In genomic region chr8:100323471-100323870, GRCm38 (mm10) we compare ENCODE assay signal across 31 mouse cellular contexts.
"Had no signal": no experiment of that assay in that cellular context is flagged by ENCODE, and none has a peak within 500 bp of the region (broad histone marks: within the 10 kb centered on the region; RNA-seq: fewer than 3 reads in every experiment).

No protein-coding gene starts in this region.

- H3K9me3 ChIP-seq: limb, embryonic 10.5 days; limb, embryonic 12.5 days; limb, embryonic 13.5 days; limb, embryonic 15.5 days; liver, embryonic 12.5 days; liver, embryonic 13.5 days; liver, embryonic 15.5 days; lung, embryonic 15.5 days; megakaryocyte, embryonic 14.5 days; midbrain, embryonic 10.5 days; midbrain, embryonic 12.5 days; midbrain, embryonic 13.5 days; midbrain, embryonic 15.5 days; neural tube, embryonic 12.5 days; neural tube, embryonic 13.5 days had no signal

- H3K27me3 ChIP-seq: limb, embryonic 12.5 days; limb, embryonic 13.5 days; limb, embryonic 15.5 days; liver, embryonic 12.5 days; liver, embryonic 13.5 days; liver, embryonic 15.5 days; lung, embryonic 15.5 days; megakaryocyte, embryonic 14.5 days; midbrain, embryonic 12.5 days; midbrain, embryonic 13.5 days; midbrain, embryonic 15.5 days; neural tube, embryonic 12.5 days; neural tube, embryonic 13.5 days had no signal

- H3K4me1 ChIP-seq: limb, embryonic 10.5 days; limb, embryonic 12.5 days; limb, embryonic 13.5 days; limb, embryonic 15.5 days; liver, embryonic 12.5 days; liver, embryonic 13.5 days; liver, embryonic 15.5 days; lung, embryonic 15.5 days; megakaryocyte, embryonic 14.5 days; midbrain, embryonic 10.5 days; midbrain, embryonic 12.5 days; midbrain, embryonic 13.5 days; midbrain, embryonic 15.5 days; neural tube, embryonic 12.5 days; neural tube, embryonic 13.5 days had no signal

- DNase-seq: liver; liver, embryonic 13.5 days; liver, postnatal 0 days; lung, adult 18-20 months; lung, adult 2 months; lung, embryonic 14.5 days; lung, postnatal 10 days; lung, postnatal 14 days; lung, postnatal 36 days; lung, postnatal 4 days had no signal

- ATAC-seq: liver, embryonic 12.5 days; liver, postnatal 0 days; lung, postnatal 0 days; midbrain, embryonic 13.5 days; midbrain, embryonic 15.5 days; midbrain, embryonic 16.5 days had no signal

- H3K4me3 ChIP-seq: left cerebral cortex, adult 2 months; limb, embryonic 10.5 days; limb, embryonic 12.5 days; limb, embryonic 13.5 days; limb, embryonic 15.5 days; liver, embryonic 12.5 days; liver, embryonic 13.5 days; liver, embryonic 15.5 days; lung, embryonic 15.5 days; megakaryocyte, embryonic 14.5 days; midbrain, embryonic 10.5 days; midbrain, embryonic 12.5 days; midbrain, embryonic 13.5 days; midbrain, embryonic 15.5 days; myocyte; neural tube, embryonic 12.5 days; neural tube, embryonic 13.5 days had no signal

- H3K36me3 ChIP-seq: limb, embryonic 10.5 days; limb, embryonic 12.5 days; limb, embryonic 13.5 days; limb, embryonic 15.5 days; liver, embryonic 12.5 days; liver, embryonic 13.5 days; liver, embryonic 15.5 days; lung, embryonic 15.5 days; midbrain, embryonic 10.5 days; midbrain, embryonic 12.5 days; midbrain, embryonic 13.5 days; midbrain, embryonic 15.5 days; neural tube, embryonic 12.5 days; neural tube, embryonic 13.5 days had no signal

- H3K9ac ChIP-seq: limb, embryonic 12.5 days; limb, embryonic 13.5 days; limb, embryonic 15.5 days; liver, embryonic 12.5 days; liver, embryonic 13.5 days; liver, embryonic 14.5 days; liver, embryonic 15.5 days; liver, postnatal 0 days; lung, embryonic 14.5 days; lung, embryonic 15.5 days; midbrain, embryonic 12.5 days; midbrain, embryonic 13.5 days; midbrain, embryonic 15.5 days; neural tube, embryonic 12.5 days; neural tube, embryonic 13.5 days had no signal

- H3K27ac ChIP-seq: left cerebral cortex, adult 2 months; limb, embryonic 10.5 days; limb, embryonic 12.5 days; limb, embryonic 13.5 days; limb, embryonic 15.5 days; liver, embryonic 12.5 days; liver, embryonic 13.5 days; liver, embryonic 14.5 days; liver, embryonic 15.5 days; lung, embryonic 15.5 days; macrophage; midbrain, embryonic 10.5 days; midbrain, embryonic 12.5 days; midbrain, embryonic 13.5 days; midbrain, embryonic 15.5 days; neural tube, embryonic 12.5 days; neural tube, embryonic 13.5 days had no signal

- H3K4me2 ChIP-seq: limb, embryonic 12.5 days; limb, embryonic 13.5 days; limb, embryonic 15.5 days; liver, embryonic 11.5 days; liver, embryonic 12.5 days; liver, embryonic 13.5 days; liver, embryonic 15.5 days; lung, embryonic 14.5 days; lung, embryonic 15.5 days; midbrain, embryonic 12.5 days; midbrain, embryonic 13.5 days; midbrain, embryonic 15.5 days; neural tube, embryonic 12.5 days; neural tube, embryonic 13.5 days had no signal
